Mouse (Mus musculus) B cell, adult 62 days (primary cell): ENCODE measurements around the gene Bglap2. TPM values are rescaled to one million over a fixed set of nuclear protein-coding genes. Genes with fewer than 3 reads are reported as not detected.

Experiments used
- total RNA-seq: library from RNA; stranded (reverse); gene quantifications from 4 replicates; pipeline ENCODE4 v1.2.4, GENCODE M21; 2023

The Bglap2 gene
- not detected in 4 replicates for total RNA-seq

DNA sequence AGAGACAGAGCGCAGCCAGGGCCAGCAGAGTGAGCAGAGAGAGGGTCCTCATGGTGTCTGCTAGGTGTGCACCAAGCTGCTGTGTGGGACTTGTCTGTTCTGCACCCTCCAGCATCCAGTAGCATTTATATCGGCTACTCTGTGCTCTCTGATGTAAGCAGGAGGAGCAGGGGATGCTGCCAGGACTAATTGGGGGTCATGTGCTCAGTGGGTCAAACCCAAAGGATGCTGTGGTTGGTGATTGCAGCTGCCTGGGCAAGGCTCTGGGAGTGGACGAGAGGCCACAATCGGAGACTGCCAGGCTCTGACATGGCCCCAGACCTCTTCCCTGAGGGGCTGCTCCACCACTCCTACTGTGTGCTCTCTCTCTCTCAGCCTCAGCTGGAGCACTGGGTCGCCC, at the start of gene Bglap2:
Bglap2 (minus strand) TSS at position 101 of the 400 bp plus-strand sequence.

GRCm38 (mm10) chr3:88424605-88425329, 46.3 kb upstream of the Bglap2 start, which contains the start of gene Slc25a44:
TSS of gene Slc25a44 (minus strand) at chr3:88425139.

DNA sequence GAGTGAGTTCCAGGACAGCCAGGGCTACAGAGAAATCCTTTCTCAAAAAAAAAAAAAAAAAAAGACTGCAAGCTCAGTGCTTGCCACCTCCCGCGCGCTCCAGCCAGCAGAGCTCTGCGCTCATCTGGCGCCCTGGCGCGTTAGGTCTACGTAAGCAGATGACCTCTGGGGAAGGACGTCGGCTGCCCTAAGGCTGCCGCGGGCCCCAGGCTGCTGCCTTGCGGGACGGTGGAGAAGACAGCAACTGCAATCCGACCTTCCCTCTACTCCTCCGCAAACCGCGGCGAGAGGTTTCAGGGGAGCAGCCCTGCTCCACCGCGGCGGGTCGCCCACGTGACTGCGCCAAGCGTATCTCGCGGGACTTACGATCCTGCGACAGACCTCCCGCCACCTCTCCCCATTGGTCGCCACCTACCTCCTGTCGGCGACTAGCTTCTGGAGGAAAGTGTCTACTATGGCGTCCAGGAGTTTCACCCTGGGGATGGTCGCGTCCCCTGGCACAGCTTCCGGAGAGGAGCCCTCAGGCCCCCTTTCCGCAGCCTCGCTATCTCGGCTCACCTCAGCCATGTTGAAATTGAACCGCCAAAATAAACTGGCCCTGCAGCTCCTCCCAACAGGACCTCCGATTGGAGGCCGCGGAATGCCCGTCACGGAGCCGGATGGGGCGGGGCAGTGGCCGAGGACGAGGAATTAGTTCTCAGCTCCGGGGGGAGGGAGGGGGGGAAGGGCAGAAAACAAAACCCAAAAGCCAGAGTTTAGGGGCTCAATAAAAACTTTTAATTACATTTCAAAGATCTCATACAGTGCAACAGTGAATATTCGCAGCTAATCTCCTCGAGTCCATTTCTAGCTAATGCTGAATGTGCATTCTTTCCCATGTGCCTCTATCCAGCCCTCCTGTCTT, 31.5 kb upstream of the Bglap2 start, which contains the start of gene Pmf1:
Pmf1 (minus strand) TSS at position 591 of the 904 bp plus-strand sequence.

DNA sequence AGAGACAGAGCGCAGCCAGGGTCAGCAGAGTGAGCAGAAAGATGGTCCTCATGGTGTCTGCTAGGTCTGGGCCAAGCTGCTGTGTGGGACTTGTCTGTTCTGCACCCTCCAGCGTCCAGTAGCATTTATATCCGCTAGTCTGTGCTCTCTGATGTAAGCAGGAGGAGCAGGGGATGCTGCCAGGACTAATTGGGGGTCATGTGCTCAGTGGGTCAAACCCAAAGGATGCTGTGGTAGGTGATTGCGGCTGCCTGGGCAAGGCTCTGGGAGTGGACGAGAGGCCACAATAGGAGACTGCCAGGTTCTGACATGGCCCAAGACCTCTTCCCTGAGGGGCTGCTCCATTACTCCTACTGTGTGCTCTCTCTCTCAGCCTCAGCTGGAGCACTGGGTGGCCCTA, 5.9 kb upstream of the Bglap2 start, which contains the start of gene Bglap:
Bglap (minus strand) TSS at position 101 of the 400 bp plus-strand sequence.

DNA sequence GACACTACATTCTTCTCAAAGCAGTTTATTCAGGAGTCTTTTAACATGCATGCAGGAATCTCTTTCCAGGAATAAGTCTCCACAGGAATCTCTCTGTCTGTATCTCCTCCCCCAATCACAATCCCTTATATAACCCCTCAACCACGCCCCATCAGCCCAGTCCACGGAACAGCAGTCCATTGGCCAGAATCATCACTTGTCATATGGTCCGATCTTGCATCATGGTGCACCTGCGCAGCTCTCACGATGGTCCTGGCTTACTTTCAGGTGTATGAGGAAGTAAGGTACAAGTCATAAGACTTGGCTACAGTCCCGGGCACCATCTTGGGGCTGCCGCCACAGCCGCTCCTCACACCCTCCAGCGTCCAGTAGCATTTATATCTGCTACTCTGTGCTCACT, 5.9 kb downstream of the Bglap2 start, which contains the start of gene Bglap3:
Bglap3 (minus strand) TSS at position 101 of the 400 bp plus-strand sequence.

DNA sequence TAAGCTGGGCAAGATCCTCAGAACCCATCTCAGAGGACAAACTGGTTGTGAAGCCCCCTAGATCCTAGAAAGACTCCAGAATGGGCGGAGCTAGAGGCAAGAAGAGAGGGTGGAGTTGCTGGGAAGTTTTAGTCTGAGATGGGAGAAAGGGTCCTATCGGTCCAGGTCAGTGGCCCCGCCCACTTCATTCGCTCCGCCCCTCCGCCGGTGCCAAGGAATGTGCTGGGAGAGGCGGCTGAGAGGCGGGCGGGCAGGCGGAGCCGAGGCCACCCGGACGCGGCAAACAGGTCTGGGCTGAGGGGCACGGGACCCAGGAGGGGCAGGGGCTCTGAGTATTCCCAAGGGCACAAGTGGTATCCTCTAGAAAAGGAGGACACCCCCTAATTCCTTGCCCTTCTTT, 14.2 kb downstream of the Bglap2 start, which contains the start of gene Paqr6:
Paqr6 (plus strand) TSS at position 248 of the 400 bp plus-strand sequence.

GRCm38 (mm10) chr3:88336058-88337013, 42.2 kb downstream of the Bglap2 start, which contains the start of the genes Tmem79 and Smg5:
TSS of gene Tmem79 (minus strand) at chr3:88336148.
TSS of gene Smg5 (plus strand) at chr3:88336260.

Other genes with a start within 250 kb of the Bglap2 start
- 410 to 458 TPM (median 445 TPM) in 4 replicates for gene Mef2d, start 236.3 kb downstream of the Bglap2 start, total RNA-seq
- gene Rhbg, start 124.0 kb downstream of the Bglap2 start, total RNA-seq: not detected in 4 replicates
- 0.63 TPM in 1 of 4 replicates, not detected in the others for gene Gm38392, start 91.5 kb downstream of the Bglap2 start, total RNA-seq
- 4.0 to 6.9 TPM (median 4.8 TPM) in 4 replicates for gene Tsacc, start 81.7 kb downstream of the Bglap2 start, total RNA-seq
- gene Cct3, start 81.6 kb downstream of the Bglap2 start, total RNA-seq: 145 to 179 TPM (median 165 TPM) in 4 replicates
- gene Glmp, start 53.7 kb downstream of the Bglap2 start, total RNA-seq: 124 to 147 TPM (median 133 TPM) in 4 replicates
- gene Tmem79, start 42.6 kb downstream of the Bglap2 start, total RNA-seq: 0.37 to 2.3 TPM (median 1.8 TPM) in 4 replicates
- gene Smg5, start 42.4 kb downstream of the Bglap2 start, total RNA-seq: 107 to 116 TPM (median 112 TPM) in 4 replicates
- gene Paqr6, start 14.1 kb downstream of the Bglap2 start, total RNA-seq: 0.73 to 1.7 TPM (median 1.3 TPM) in 4 replicates
- gene Bglap3, start 6.0 kb downstream of the Bglap2 start, total RNA-seq: 1.2 TPM in 1 of 4 replicates, not detected in the others
- gene Bglap, start 5.8 kb upstream of the Bglap2 start, total RNA-seq: not detected in 4 replicates
- 65.0 to 68.1 TPM (median 67.2 TPM) in 4 replicates for gene Pmf1, start 31.6 kb upstream of the Bglap2 start, total RNA-seq
- gene Slc25a44, start 46.4 kb upstream of the Bglap2 start, total RNA-seq: 19.0 to 22.3 TPM (median 20.2 TPM) in 4 replicates
- gene Sema4a, start 82.5 kb upstream of the Bglap2 start, total RNA-seq: 0.63 to 2.0 TPM (median 1.4 TPM) in 4 replicates
- gene Lmna, start 131.3 kb upstream of the Bglap2 start, total RNA-seq: 24.0 to 27.8 TPM (median 25.7 TPM) in 4 replicates
- gene Mex3a, start 153.7 kb upstream of the Bglap2 start, total RNA-seq: 1.2 to 1.5 TPM (median 1.4 TPM) in 4 replicates
- gene Rab25, start 169.6 kb upstream of the Bglap2 start, total RNA-seq: 0.82 to 2.1 TPM (median 1.1 TPM) in 3 of 4 replicates, not detected in the other
- gene Lamtor2, start 174.4 kb upstream of the Bglap2 start, total RNA-seq: 80.5 to 103 TPM (median 86.2 TPM) in 4 replicates
- 43.5 to 47.4 TPM (median 45.2 TPM) in 4 replicates for gene Ubqln4, start 175.1 kb upstream of the Bglap2 start, total RNA-seq
- gene Ssr2, start 197.2 kb upstream of the Bglap2 start, total RNA-seq: 59.8 to 67.5 TPM (median 65.0 TPM) in 4 replicates
- 219 to 260 TPM (median 245 TPM) in 4 replicates for gene Arhgef2, start 227.3 kb upstream of the Bglap2 start, total RNA-seq